Mouse (Mus musculus) adipose tissue, adult 10 weeks (tissue): ENCODE data around the gene Hoxc10. TPM values are rescaled to one million over a fixed set of nuclear protein-coding genes. Genes with fewer than 3 reads are reported as not detected.

ENCODE experiments used
- polyA plus RNA-seq: library from polyadenylated mRNA; stranded (reverse); fragments of 350-450 nt; fragmentation: Illumina TruSeq; extraction: RNeasy Lipid Tissue Mini Kit (QIAGEN cat#74804); gene quantifications from one replicate; pipeline ENCODE4 v1.2.3, GENCODE M21; 2014; ENCODE audit warnings: low read depth, low replicate concordance

Gene Hoxc10
- polyA plus RNA-seq, result 0.57 TPM

GRCm38 (mm10) chr15:102966776-102967311 is at the start of gene Hoxc10:
TSS of gene Hoxc10 (plus strand) at chr15:102966796.

GRCm38 (mm10) chr15:102921053-102922011 is 45.3 kb upstream of the Hoxc10 start, which contains the start of gene Hoxc13:
TSS of gene Hoxc13 (plus strand) at chr15:102921103.

GRCm38 (mm10) chr15:102936279-102936972 is 30.2 kb upstream of the Hoxc10 start, which contains the start of gene Hoxc12:
TSS of gene Hoxc12 (plus strand) at chr15:102936757.

GRCm38 (mm10) chr15:102954192-102955006 is 12.2 kb upstream of the Hoxc10 start, which contains the start of gene Hoxc11:
TSS of gene Hoxc11 (plus strand) at chr15:102954427.

GRCm38 (mm10) chr15:102967312-102967510 is 615 bp downstream of the Hoxc10 start, which contains the start of gene Hoxc5:
TSS of gene Hoxc5 (plus strand) at chr15:102967443.

GRCm38 (mm10) chr15:102976171-102976570 is 9.6 kb downstream of the Hoxc10 start, which contains the start of gene Hoxc9:
TSS of gene Hoxc9 (plus strand) at chr15:102976439.

GRCm38 (mm10) chr15:102990461-102991397 is 24.1 kb downstream of the Hoxc10 start, which contains the start of gene Hoxc8:
TSS of gene Hoxc8 (plus strand) at chr15:102990607.

GRCm38 (mm10) chr15:102997939-102998355 is 31.4 kb downstream of the Hoxc10 start, which contains the start of gene Hoxc6:
TSS of gene Hoxc6 (plus strand) at chr15:102998257.

GRCm38 (mm10) chr15:103018636-103019035 is 52.0 kb downstream of the Hoxc10 start, which contains the start of gene Hoxc4:
TSS of gene Hoxc4 (plus strand) at chr15:103018934.

Other genes starting within 250 kb of the Hoxc10 start
- gene Calcoco1, start 244.6 kb upstream of the Hoxc10 start, polyA plus RNA-seq, result 70.6 TPM
- gene Hoxc13, start 45.7 kb upstream of the Hoxc10 start, polyA plus RNA-seq, result not detected
- gene Hoxc12, start 30.0 kb upstream of the Hoxc10 start, polyA plus RNA-seq, result not detected
- gene Hoxc11, start 12.4 kb upstream of the Hoxc10 start, polyA plus RNA-seq, result not detected
- gene Hoxc5, start 647 bp downstream of the Hoxc10 start, polyA plus RNA-seq, result 5.4 TPM
- gene Hoxc9, start 9.6 kb downstream of the Hoxc10 start, polyA plus RNA-seq, result 2.5 TPM
- gene Hoxc8, start 23.8 kb downstream of the Hoxc10 start, polyA plus RNA-seq, result 50.3 TPM
- 24.0 TPM for gene Hoxc6, start 31.5 kb downstream of the Hoxc10 start, polyA plus RNA-seq
- 11.1 TPM for gene Hoxc4, start 52.1 kb downstream of the Hoxc10 start, polyA plus RNA-seq
- gene Smug1, start 200.3 kb downstream of the Hoxc10 start, polyA plus RNA-seq, result 13.3 TPM